Mouse (Mus musculus) MEL (cell line): ENCODE results near the gene Wdr45b. TPM values are rescaled to one million over a fixed set of nuclear protein-coding genes. Genes with fewer than 3 reads are reported as not detected.
A peak's percentile ranks its signal among the peaks of the same experiment; 100 is the strongest.

Source experiments
- DNase-seq: peaks from one replicate; pipeline ENCODE4 v3.0.0; 2011; ENCODE audit warnings: low read depth, low spot score
- H3K27ac ChIP-seq: 2 replicates; pipeline ENCODE4 v1.5.1; 2012; ENCODE audit warnings: low read depth, mild to moderate bottlenecking, control low read depth, low read length, moderate library complexity; ENCODE audit not compliant: control insufficient read depth
- H3K27me3 ChIP-seq, 2 experiments: fragments of 150-350 bp in 1 of 2; sonication (generic) in 1 of 2; 2 replicates each; pipeline ENCODE4 v1.6.1; 2012; ENCODE audit warnings: low read length in 2 of 2, mild to moderate bottlenecking in 2 of 2, improper control_type of control experiment in 1 of 2, moderate library complexity in 1 of 2; ENCODE audit not compliant: insufficient read depth in 2 of 2, control insufficient read depth in 1 of 2
- H3K36me3 ChIP-seq, 2 experiments: 2 replicates each; pipeline ENCODE4 v1.6.1; 2012 to 2014; ENCODE audit warnings: low read length in 2 of 2, improper control_type of control experiment in 1 of 2, inconsistent platforms in 1 of 2, mild to moderate bottlenecking in 1 of 2; ENCODE audit not compliant: insufficient read depth in 2 of 2, control insufficient read depth in 1 of 2
- H3K4me1 ChIP-seq, 2 experiments: fragments of 150-350 bp in 1 of 2; sonication (generic) in 1 of 2; 2 replicates each; pipeline ENCODE4 v1.6.1; 2012; ENCODE audit warnings: low read length in 2 of 2, improper control_type of control experiment in 1 of 2, mild to moderate bottlenecking in 1 of 2; ENCODE audit not compliant: insufficient read depth in 2 of 2, control insufficient read depth in 1 of 2
- H3K4me3 ChIP-seq, 2 experiments: fragments of 150-350 bp in 1 of 2; sonication (generic) in 1 of 2; 2 replicates each; pipeline ENCODE4 v1.5.1; 2012; ENCODE audit warnings: low read depth in 2 of 2, low read length in 2 of 2, mild to moderate bottlenecking in 2 of 2, moderate library complexity in 2 of 2, control low read depth in 1 of 2, improper control_type of control experiment in 1 of 2; ENCODE audit not compliant: control insufficient read depth in 1 of 2, insufficient read depth in 1 of 2
- H3K79me2 ChIP-seq: 2 replicates; pipeline ENCODE4 v1.6.1; 2012; ENCODE audit warnings: mild to moderate bottlenecking, low read length, moderate library complexity; ENCODE audit not compliant: control insufficient read depth, poor library complexity, insufficient read depth
- H3K9ac ChIP-seq: 2 replicates; pipeline ENCODE4 v1.6.1; 2012; ENCODE audit warnings: low read depth, mild to moderate bottlenecking, control low read depth, low read length, moderate library complexity; ENCODE audit not compliant: control insufficient read depth, poor library complexity, severe bottlenecking
- H3K9me3 ChIP-seq: fragments of 150-350 bp; sonication (generic); replicated peaks from 2 replicates; pipeline ENCODE4 v1.6.1; 2012; ENCODE audit warnings: mild to moderate bottlenecking, low read length, improper control_type of control experiment, moderate library complexity; ENCODE audit not compliant: insufficient read depth
- BHLHE40 ChIP-seq: IDR thresholded peaks from 2 replicates; pipeline ENCODE4 v1.6.1; 2012; ENCODE audit warnings: low read depth, mild to moderate bottlenecking, inconsistent platforms, low read length, improper control_type of control experiment, borderline replicate concordance
- CHD1 ChIP-seq: IDR thresholded peaks from 2 replicates; pipeline ENCODE4 v1.6.1; 2012; ENCODE audit warnings: low read depth, mild to moderate bottlenecking, inconsistent platforms, low read length, improper control_type of control experiment
- CHD2 ChIP-seq: IDR thresholded peaks from 2 replicates; pipeline ENCODE4 v1.6.1; 2011; ENCODE audit warnings: low read length, improper control_type of control experiment
- CTCF ChIP-seq, 3 experiments: IDR thresholded peaks in 2 of 3; conservative IDR thresholded peaks in 1 of 3; 2 replicates each; pipeline ENCODE4 v1.5.1; 2011 to 2012; ENCODE audit warnings: low read length in 3 of 3, low read depth in 2 of 3, mild to moderate bottlenecking in 2 of 3, improper control_type of control experiment in 1 of 3, inconsistent platforms in 1 of 3, mixed read lengths in 1 of 3, moderate library complexity in 1 of 3; ENCODE audit not compliant: control insufficient read depth in 1 of 3, insufficient read depth in 1 of 3, poor library complexity in 1 of 3, severe bottlenecking in 1 of 3
- E2F4 ChIP-seq: IDR thresholded peaks from 2 replicates; pipeline ENCODE4 v1.6.1; 2011; ENCODE audit warnings: low read depth, low read length, improper control_type of control experiment, borderline replicate concordance
- ELF1 ChIP-seq: IDR thresholded peaks from 2 replicates; pipeline ENCODE4 v1.6.1; 2014; ENCODE audit warnings: low read depth, mild to moderate bottlenecking, inconsistent platforms, low read length, improper control_type of control experiment, moderate library complexity
- EP300 ChIP-seq, 2 experiments: IDR thresholded peaks; 2 replicates each; pipeline ENCODE4 v1.6.1; 2011; ENCODE audit warnings: improper control_type of control experiment in 2 of 2, low read length in 2 of 2, low read depth in 1 of 2, mild to moderate bottlenecking in 1 of 2
- ETS1 ChIP-seq: IDR thresholded peaks from 2 replicates; pipeline ENCODE4 v1.6.1; 2012; ENCODE audit warnings: low read depth, mild to moderate bottlenecking, inconsistent platforms, low read length, improper control_type of control experiment, moderate library complexity
- GABPA ChIP-seq: IDR thresholded peaks from 2 replicates; pipeline ENCODE4 v1.6.1; 2012; ENCODE audit warnings: low read depth, mild to moderate bottlenecking, inconsistent platforms, low read length, improper control_type of control experiment, moderate library complexity
- GATA1 ChIP-seq: IDR thresholded peaks from 2 replicates; pipeline ENCODE4 v1.6.1; 2011; ENCODE audit warnings: low read depth, low read length, improper control_type of control experiment
- HCFC1 ChIP-seq: IDR thresholded peaks from 2 replicates; pipeline ENCODE4 v1.6.1; 2012; ENCODE audit warnings: low read depth, mild to moderate bottlenecking, inconsistent platforms, low read length, improper control_type of control experiment, moderate library complexity
- JUND ChIP-seq: IDR thresholded peaks from 2 replicates; pipeline ENCODE4 v1.6.1; 2011; ENCODE audit warnings: low read depth, mild to moderate bottlenecking, improper control_type of control experiment, low read length
- MAFK ChIP-seq: IDR thresholded peaks from 2 replicates; pipeline ENCODE4 v1.6.1; 2011; ENCODE audit warnings: low read depth, mild to moderate bottlenecking, low read length, improper control_type of control experiment, borderline replicate concordance
- MAX ChIP-seq: IDR thresholded peaks from 2 replicates; pipeline ENCODE4 v1.6.1; 2011; ENCODE audit warnings: low read length, improper control_type of control experiment
- MEF2A ChIP-seq: IDR thresholded peaks from 2 replicates; pipeline ENCODE4 v1.6.1; 2014; ENCODE audit warnings: low read depth, mild to moderate bottlenecking, inconsistent platforms, low read length, improper control_type of control experiment; ENCODE audit not compliant: poor library complexity, insufficient replicate concordance, severe bottlenecking; ENCODE audit errors: extremely low read depth
- MYB ChIP-seq: IDR thresholded peaks from 2 replicates; pipeline ENCODE4 v1.6.1; 2011; ENCODE audit warnings: mild to moderate bottlenecking, low read depth, low read length, improper control_type of control experiment
- POLR2A ChIP-seq, 2 experiments: IDR thresholded peaks; 2 replicates each; pipeline ENCODE4 v1.6.1; 2011 to 2012; ENCODE audit warnings: low read length in 2 of 2, mild to moderate bottlenecking in 2 of 2, control low read depth in 1 of 2, improper control_type of control experiment in 1 of 2, low read depth in 1 of 2, moderate library complexity in 1 of 2; ENCODE audit not compliant: control insufficient read depth in 1 of 2, insufficient read depth in 1 of 2, poor library complexity in 1 of 2
- POLR2AphosphoS2 ChIP-seq: IDR thresholded peaks from 2 replicates; pipeline ENCODE4 v1.6.1; 2011; ENCODE audit warnings: low read length, improper control_type of control experiment
- POLR2AphosphoS5 ChIP-seq: IDR thresholded peaks from 2 replicates; pipeline ENCODE4 v1.6.1; 2012; ENCODE audit warnings: low read depth, borderline replicate concordance, mild to moderate bottlenecking, inconsistent platforms, low read length, moderate library complexity, mixed read lengths
- RAD21 ChIP-seq: IDR thresholded peaks from 2 replicates; pipeline ENCODE4 v1.6.1; 2011; ENCODE audit warnings: mild to moderate bottlenecking, low read depth, low read length, improper control_type of control experiment
- RCOR1 ChIP-seq: IDR thresholded peaks from 2 replicates; pipeline ENCODE4 v1.6.1; 2012; ENCODE audit warnings: low read depth, mild to moderate bottlenecking, inconsistent platforms, low read length, improper control_type of control experiment
- SIN3A ChIP-seq: IDR thresholded peaks from 2 replicates; pipeline ENCODE4 v1.6.1; 2012; ENCODE audit warnings: low read length, improper control_type of control experiment, inconsistent platforms
- SMC3 ChIP-seq: IDR thresholded peaks from 2 replicates; pipeline ENCODE4 v1.6.1; 2011; ENCODE audit warnings: low read depth, low read length, improper control_type of control experiment
- TAL1 ChIP-seq: IDR thresholded peaks from 2 replicates; pipeline ENCODE4 v1.6.1; 2012; ENCODE audit warnings: mild to moderate bottlenecking, inconsistent platforms, low read length, moderate library complexity, mixed read lengths
- TBP ChIP-seq: IDR thresholded peaks from 2 replicates; pipeline ENCODE4 v1.8.0; 2011; ENCODE audit warnings: low read depth, low read length, improper control_type of control experiment
- TCF12 ChIP-seq: IDR thresholded peaks from 2 replicates; pipeline ENCODE4 v1.6.1; 2014; ENCODE audit warnings: low read depth, mild to moderate bottlenecking, inconsistent platforms, low read length, improper control_type of control experiment, moderate library complexity
- UBTF ChIP-seq: IDR thresholded peaks from 2 replicates; pipeline ENCODE4 v1.6.1; 2012; ENCODE audit warnings: low read depth, mild to moderate bottlenecking, inconsistent platforms, low read length, improper control_type of control experiment, moderate library complexity, borderline replicate concordance; ENCODE audit not compliant: insufficient read depth
- USF1 ChIP-seq: IDR thresholded peaks from 2 replicates; pipeline ENCODE4 v1.6.1; 2014; ENCODE audit warnings: low read depth, mild to moderate bottlenecking, inconsistent platforms, low read length, improper control_type of control experiment, moderate library complexity
- USF2 ChIP-seq, 2 experiments: IDR thresholded peaks; 2 replicates each; pipeline ENCODE4 v1.6.1; 2011 to 2012; ENCODE audit warnings: improper control_type of control experiment in 2 of 2, low read length in 2 of 2, borderline replicate concordance in 1 of 2, inconsistent platforms in 1 of 2, low read depth in 1 of 2, mild to moderate bottlenecking in 1 of 2; ENCODE audit not compliant: insufficient read depth in 1 of 2
- ZC3H11A ChIP-seq: IDR thresholded peaks from 2 replicates; pipeline ENCODE4 v1.6.1; 2012; ENCODE audit warnings: low read depth, mild to moderate bottlenecking, inconsistent platforms, low read length, improper control_type of control experiment
- ZKSCAN1 ChIP-seq: IDR thresholded peaks from 2 replicates; pipeline ENCODE4 v1.6.1; 2012; ENCODE audit warnings: low read depth, mild to moderate bottlenecking, inconsistent platforms, low read length, improper control_type of control experiment, moderate library complexity
- ZMIZ1 ChIP-seq: IDR thresholded peaks from 2 replicates; pipeline ENCODE4 v1.6.1; 2012; ENCODE audit warnings: low read depth, mild to moderate bottlenecking, inconsistent platforms, low read length, improper control_type of control experiment, moderate library complexity
- ZNF384 ChIP-seq: IDR thresholded peaks from 2 replicates; pipeline ENCODE4 v1.6.1; 2012; ENCODE audit warnings: low read depth, mild to moderate bottlenecking, inconsistent platforms, low read length, improper control_type of control experiment
- polyA plus RNA-seq, 2 experiments: library from polyadenylated mRNA; stranded (reverse) in 1 of 2; unstranded in 1 of 2; fragments of >175 nt in 1 of 2; fragments of >200 nt in 1 of 2; gene quantifications; 2 replicates each; pipeline versions ENCODE4 v1.2.1 to v1.2.4; 2012; ENCODE audit warnings: low replicate concordance in 2 of 2, low read depth in 1 of 2; ENCODE audit not compliant: insufficient read length in 2 of 2, insufficient read depth in 1 of 2, missing spikeins in 1 of 2
- total RNA-seq: library from RNA; depleted of rRNA; stranded (reverse); fragments of 300-350 nt; gene quantifications from 2 replicates; pipeline ENCODE4 v1.2.3, GENCODE M21; 2012

Wdr45b gene
- total and polyA plus RNA-seq, 3 experiments: 39.3 to 41.9 TPM; not detected in 1

DNA sequence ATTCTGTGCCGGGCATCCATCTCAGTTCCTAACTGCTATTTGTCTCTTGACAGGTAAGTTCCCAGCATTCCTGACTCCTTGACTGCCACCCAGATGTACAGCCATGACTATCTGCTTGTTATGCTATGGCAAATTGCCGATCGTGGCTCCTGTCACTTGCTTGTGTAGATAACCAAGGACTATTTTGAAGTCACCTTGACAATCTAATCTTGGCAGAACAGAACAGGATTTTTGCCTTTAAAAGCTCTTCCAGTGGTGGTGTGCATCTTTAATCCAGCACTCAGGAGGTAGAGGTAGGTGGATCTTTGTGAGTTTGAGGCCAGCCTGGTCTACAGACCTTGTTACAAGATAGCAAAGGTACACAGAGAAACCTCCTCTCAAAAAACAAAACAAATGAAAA lies 38.2 kb upstream of the Wdr45b start (continued):
- no peak for TF ChIP-seq CTCF (IDR thresholded peaks at IDR 0.05 in 2 of 3, conservative IDR thresholded peaks at IDR 0.05 in 1 of 3; ENCODE audit: control insufficient read depth in 1 of 3, insufficient read depth in 1 of 3, low read depth in 2 of 3, low read length in 3 of 3, poor library complexity in 1 of 3, severe bottlenecking in 1 of 3)
- no peak for TF ChIP-seq UBTF
- 0 out of 2 replicates have a peak, but pooled peaks have one; percentile 4 for TF ChIP-seq BHLHE40
- no peak for TF ChIP-seq MYB

DNA sequence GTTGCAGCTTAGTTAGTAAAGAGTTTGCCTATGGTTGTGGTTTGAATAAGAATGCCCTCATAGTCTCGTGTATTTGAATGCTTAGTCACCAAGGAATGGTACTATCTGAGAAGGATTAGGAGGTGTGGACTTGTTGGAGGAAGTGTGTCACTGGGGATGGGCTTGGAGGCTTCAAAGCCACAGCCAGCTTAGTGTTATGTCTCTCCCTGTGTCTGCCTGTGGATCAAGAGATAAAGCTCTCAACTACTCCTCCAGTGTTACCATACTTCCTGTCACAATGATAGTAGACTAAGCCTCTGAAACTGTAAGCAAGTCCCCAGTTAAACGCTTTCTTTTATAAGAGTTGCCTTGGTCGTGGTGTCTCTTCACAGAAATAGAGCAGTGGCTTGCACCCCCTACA lies 36.5 kb upstream of the Wdr45b start:
- no peak overlapping the region for H3K4me3 ChIP-seq
- no peaks in the 10 kb centered on the region for H3K9me3 ChIP-seq
- peak; percentile 93 for DNase-seq
- H3K79me2 ChIP-seq: no peaks in the 10 kb centered on the region
- H3K4me1 ChIP-seq: peaks cover 6 to 22% of the 10 kb centered on the region in 2 experiments
- H3K36me3 ChIP-seq: peaks cover 0 to 7% of the 10 kb centered on the region in 2 experiments; a peak in 2 of 4 replicates
- peak overlapping the region; percentile 87 for H3K27ac ChIP-seq
- 0 out of 2 replicates have a peak overlapping the region, but pooled peaks have one; percentile 24 for H3K9ac ChIP-seq
- H3K27me3 ChIP-seq: no peaks in the 10 kb centered on the region
- no peak for TF ChIP-seq ZKSCAN1
- TF ChIP-seq SMC3: no peak
- no peak for TF ChIP-seq UBTF
- TF ChIP-seq TCF12: peak; percentile 74
- no peak for TF ChIP-seq JUND
- TF ChIP-seq MYB: no peak
- TF ChIP-seq RCOR1: peak; percentile 19; the same call in 1 of the 2 replicates
- TF ChIP-seq BHLHE40: peak; percentile 46; the same call in 1 of the 2 replicates
- peak; percentile 80 to 83 for TF ChIP-seq EP300 (IDR thresholded peaks at IDR 0.05; ENCODE audit: low read depth in 1 of 2, low read length in 2 of 2)
- TF ChIP-seq MAFK: 0 out of 2 replicates have a peak, but pooled peaks have one; percentile 23
- TF ChIP-seq POLR2A (IDR thresholded peaks at IDR 0.05; ENCODE audit: control insufficient read depth in 1 of 2, insufficient read depth in 1 of 2, low read depth in 1 of 2, low read length in 2 of 2, poor library complexity in 1 of 2): peak in 1 of 2 experiments; percentile 40; a peak in 1 of 4 replicates
- no peak for TF ChIP-seq CTCF (IDR thresholded peaks at IDR 0.05 in 2 of 3, conservative IDR thresholded peaks at IDR 0.05 in 1 of 3; ENCODE audit: control insufficient read depth in 1 of 3, insufficient read depth in 1 of 3, low read depth in 2 of 3, low read length in 3 of 3, poor library complexity in 1 of 3, severe bottlenecking in 1 of 3)
- TF ChIP-seq MEF2A: no peak
- no peak; the same call in 1 of the 2 replicates for TF ChIP-seq MAX
- TF ChIP-seq SIN3A: peak; percentile 57; the same call in 1 of the 2 replicates
- no peak for TF ChIP-seq POLR2AphosphoS2
- TF ChIP-seq GATA1: peak; percentile 83
- peak; percentile 59 for TF ChIP-seq HCFC1
- no peak for TF ChIP-seq ZMIZ1
- TF ChIP-seq POLR2AphosphoS5: no peak
- TF ChIP-seq ZC3H11A: no peak
- TF ChIP-seq USF1: no peak
- no peak for TF ChIP-seq CHD2
- peak; percentile 71 for TF ChIP-seq TAL1
- TF ChIP-seq ZNF384: no peak
- TF ChIP-seq USF2 (IDR thresholded peaks at IDR 0.05; ENCODE audit: borderline replicate concordance in 1 of 2, insufficient read depth in 1 of 2, low read depth in 1 of 2, low read length in 2 of 2): no peak
- TF ChIP-seq E2F4: peak; percentile 42; the same call in 1 of the 2 replicates
- TF ChIP-seq TBP: peak; percentile 54; the same call in 1 of the 2 replicates
- TF ChIP-seq ELF1: 0 out of 2 replicates have a peak, but pooled peaks have one; percentile 44
- TF ChIP-seq GABPA: no peak
- TF ChIP-seq RAD21: no peak
- peak; percentile 67 for TF ChIP-seq ETS1
- no peak for TF ChIP-seq CHD1
